Mouse (Mus musculus): Measurements from ENCODE around the gene Fam71a. TPM values are rescaled to one million over a fixed set of nuclear protein-coding genes. Genes with fewer than 3 reads are reported as not detected.

Fam71a gene
- not detected in 2 replicates for polyA plus RNA-seq (2016; fragmentation: Nextera tagmentation; extraction: Ambion mirVana)

GRCm38 (mm10) chr1:191164717-191165116 is at the start of gene Fam71a:
TSS of gene Fam71a (minus strand) at chr1:191164817.
- H3K4me3 ChIP-seq (replicated peaks) = no peak within 1 kb of the TSS

GRCm38 (mm10) chr1:191211096-191211495 is 46.5 kb upstream of the Fam71a start:
- WGBS = 61% methylated on average over 2 of the region's 2 CpGs
- Histone ChIP-seq H3K9ac (no peak overlapping the region), H3K27me3 (0 out of 2 replicates have a peak, but pooled peaks cover under 1% of the 10 kb centered on the region), H3K4me2 (no peak overlapping the region), H3K4me1 (peaks cover 1% of the 10 kb centered on the region; the same call in 1 of the 2 replicates), H3K36me3 (replicated peaks) (no peaks in the 10 kb centered on the region), H3K27ac (no peak overlapping the region), H3K9me3 (no peaks in the 10 kb centered on the region), H3K4me3 (replicated peaks) (no peak overlapping the region)
- no peak for ATAC-seq (ENCODE audit: low FRiP score)

More at GRCm38 (mm10) chr1:191164717-191165116, at the start of gene Fam71a:
- H3K4me1 ChIP-seq = peaks cover 4% of the 10 kb centered on the region; the same call in 1 of the 2 replicates
- H3K36me3 ChIP-seq (replicated peaks) = no peaks in the 10 kb centered on the region
- H3K9me3 ChIP-seq = no peaks in the 10 kb centered on the region
- H3K27me3 ChIP-seq = no peaks in the 10 kb centered on the region
- H3K9ac ChIP-seq = no peak within 1 kb of the TSS
- 88% methylated on average over 3 of the region's 3 CpGs for WGBS
- no peak for ATAC-seq (ENCODE audit: low FRiP score)
- H3K27ac ChIP-seq = no peak within 1 kb of the TSS
- no peak within 1 kb of the TSS for H3K4me2 ChIP-seq

GRCm38 (mm10) chr1:191205791-191206190 is 41.2 kb upstream of the Fam71a start:
- no peak overlapping the region for H3K9ac ChIP-seq
- H3K4me2 ChIP-seq = no peak overlapping the region
- H3K27ac ChIP-seq = no peak overlapping the region
- no peaks in the 10 kb centered on the region for H3K9me3 ChIP-seq
- H3K4me3 ChIP-seq (replicated peaks) = no peak overlapping the region
- 88% methylated on average over 5 of the region's 5 CpGs for WGBS
- no peak for ATAC-seq (ENCODE audit: low FRiP score)
- no peaks in the 10 kb centered on the region for H3K27me3 ChIP-seq
- H3K36me3 ChIP-seq (replicated peaks) = no peaks in the 10 kb centered on the region
- no peaks in the 10 kb centered on the region for H3K4me1 ChIP-seq

GRCm38 (mm10) chr1:191204876-191205275 is 40.3 kb upstream of the Fam71a start:
- Histone ChIP-seq H3K9me3 (no peaks in the 10 kb centered on the region), H3K4me1 (no peaks in the 10 kb centered on the region), H3K27me3 (no peaks in the 10 kb centered on the region), H3K36me3 (replicated peaks) (no peaks in the 10 kb centered on the region), H3K9ac (no peak overlapping the region), H3K4me2 (no peak overlapping the region), H3K4me3 (replicated peaks) (no peak overlapping the region), H3K27ac (no peak overlapping the region)
- 82% methylated on average over 5 of the region's 5 CpGs for WGBS
- no peak for ATAC-seq (ENCODE audit: low FRiP score)

- Histone ChIP-seq H3K27me3 (no peaks in the 10 kb centered on the region), H3K4me3 (replicated peaks) (no peak overlapping the region), H3K36me3 (replicated peaks) (no peaks in the 10 kb centered on the region), H3K27ac (no peak overlapping the region), H3K4me1 (no peaks in the 10 kb centered on the region), H3K4me2 (no peak overlapping the region), H3K9ac (no peak overlapping the region), H3K9me3 (no peaks in the 10 kb centered on the region)
- 76% methylated on average over 2 of the region's 2 CpGs for WGBS
- ATAC-seq (ENCODE audit: low FRiP score) = no peak
Observed at GRCm38 (mm10) chr1:191203496-191203895, 38.9 kb upstream of the Fam71a start.

- 86% methylated on average over 11 of the region's 11 CpGs for WGBS
- H3K9me3 ChIP-seq = no peaks in the 10 kb centered on the region
- no peaks in the 10 kb centered on the region for H3K4me1 ChIP-seq
Observed at GRCm38 (mm10) chr1:191202208-191202952, 37.8 kb upstream of the Fam71a start.

GRCm38 (mm10) chr1:191200816-191201602 is 36.4 kb upstream of the Fam71a start:
- H3K9me3 ChIP-seq = no peaks in the 10 kb centered on the region
- H3K4me2 ChIP-seq = no peak overlapping the region
- no peak for ATAC-seq (ENCODE audit: low FRiP score)
- no peaks in the 10 kb centered on the region for H3K27me3 ChIP-seq
- no peak overlapping the region for H3K9ac ChIP-seq
- 88% methylated on average over 9 of the region's 9 CpGs for WGBS
- no peak overlapping the region for H3K27ac ChIP-seq
- H3K36me3 ChIP-seq (replicated peaks) = no peaks in the 10 kb centered on the region
- H3K4me1 ChIP-seq = no peaks in the 10 kb centered on the region
- no peak overlapping the region for H3K4me3 ChIP-seq (replicated peaks)

More at GRCm38 (mm10) chr1:191202208-191202952, 37.8 kb upstream of the Fam71a start:
- no peak for ATAC-seq (ENCODE audit: low FRiP score)
- H3K27ac ChIP-seq = no peak overlapping the region
- H3K36me3 ChIP-seq (replicated peaks) = no peaks in the 10 kb centered on the region
- H3K4me2 ChIP-seq = no peak overlapping the region
- no peaks in the 10 kb centered on the region for H3K27me3 ChIP-seq
- no peak overlapping the region for H3K9ac ChIP-seq
- H3K4me3 ChIP-seq (replicated peaks) = no peak overlapping the region

- Histone ChIP-seq H3K4me1 (no peaks in the 10 kb centered on the region), H3K27ac (no peak overlapping the region), H3K9me3 (no peaks in the 10 kb centered on the region), H3K27me3 (no peaks in the 10 kb centered on the region), H3K9ac (no peak overlapping the region), H3K4me3 (replicated peaks) (no peak overlapping the region), H3K36me3 (replicated peaks) (no peaks in the 10 kb centered on the region), H3K4me2 (no peak overlapping the region)
- 82% methylated on average over 7 of the region's 7 CpGs for WGBS
- no peak for ATAC-seq (ENCODE audit: low FRiP score)
Observed at GRCm38 (mm10) chr1:191197916-191198315, 33.3 kb upstream of the Fam71a start.

- no peak for ATAC-seq (ENCODE audit: low FRiP score)
- H3K9me3 ChIP-seq = no peaks in the 10 kb centered on the region
- no peak overlapping the region for H3K4me2 ChIP-seq
- H3K9ac ChIP-seq = no peak overlapping the region
- no peaks in the 10 kb centered on the region for H3K36me3 ChIP-seq (replicated peaks)
- H3K27ac ChIP-seq = no peak overlapping the region
- peaks cover 12% of the 10 kb centered on the region; the same call in 1 of the 2 replicates for H3K27me3 ChIP-seq
- no peaks in the 10 kb centered on the region for H3K4me1 ChIP-seq
- no peak overlapping the region for H3K4me3 ChIP-seq (replicated peaks)
- WGBS = 93% methylated on average over 6 of the region's 6 CpGs
Observed at GRCm38 (mm10) chr1:191196016-191196415, 31.4 kb upstream of the Fam71a start.

GRCm38 (mm10) chr1:191193657-191194424 is 29.2 kb upstream of the Fam71a start:
- 56% methylated on average over 14 of the region's 14 CpGs for WGBS

GRCm38 (mm10) chr1:191192751-191193150 is 28.1 kb upstream of the Fam71a start:
- Histone ChIP-seq H3K4me3 (replicated peaks) (no peak overlapping the region), H3K4me2 (no peak overlapping the region), H3K36me3 (replicated peaks) (no peaks in the 10 kb centered on the region), H3K4me1 (peaks cover 8% of the 10 kb centered on the region), H3K27me3 (peaks cover 31% of the 10 kb centered on the region), H3K9me3 (no peaks in the 10 kb centered on the region), H3K9ac (no peak overlapping the region), H3K27ac (no peak overlapping the region)
- WGBS = 90% methylated on average over 6 of the region's 6 CpGs
- no peak for ATAC-seq (ENCODE audit: low FRiP score)

More at GRCm38 (mm10) chr1:191193657-191194424, 29.2 kb upstream of the Fam71a start:
- ATAC-seq (ENCODE audit: low FRiP score) = no peak
- Histone ChIP-seq H3K27me3 (peaks cover 22% of the 10 kb centered on the region), H3K27ac (no peak overlapping the region), H3K9ac (no peak overlapping the region), H3K4me2 (no peak overlapping the region), H3K4me3 (replicated peaks) (no peak overlapping the region), H3K9me3 (no peaks in the 10 kb centered on the region), H3K4me1 (peaks cover 8% of the 10 kb centered on the region), H3K36me3 (replicated peaks) (no peaks in the 10 kb centered on the region)

- peaks cover 36% of the 10 kb centered on the region for H3K27me3 ChIP-seq
- no peak for ATAC-seq (ENCODE audit: low FRiP score)
Observed at GRCm38 (mm10) chr1:191192213-191192612, 27.6 kb upstream of the Fam71a start.

More at GRCm38 (mm10) chr1:191192213-191192612, 27.6 kb upstream of the Fam71a start:
- H3K4me1 ChIP-seq = peaks cover 8% of the 10 kb centered on the region
- H3K4me2 ChIP-seq = no peak overlapping the region
- H3K9ac ChIP-seq = no peak overlapping the region
- H3K4me3 ChIP-seq (replicated peaks) = no peak overlapping the region
- H3K9me3 ChIP-seq = no peaks in the 10 kb centered on the region
- no peaks in the 10 kb centered on the region for H3K36me3 ChIP-seq (replicated peaks)
- 60% methylated on average over 6 of the region's 6 CpGs for WGBS
- H3K27ac ChIP-seq = no peak overlapping the region
